Mouse (Mus musculus) forebrain, postnatal 0 days (tissue): ENCODE measurements at regions not wholly inside any gene's neighbourhood (a gene's known extent, or its start where the extent isn't known, plus 50 kb on each side); places are given as distances from the start of the nearest gene placed in this dataset.

Experiments
- ATAC-seq: fragments of 200-750 bp; cut with Nextera tagmentation; 2 replicates; pipeline ENCODE4 v1.8.0; 2017; ENCODE audit warnings: mild to moderate bottlenecking, moderate library complexity
- DNase-seq: peaks from one replicate; pipeline ENCODE4 v3.0.0-alpha.2; 2015
- H3K27ac ChIP-seq: fragments of 300-500 bp; sonication (generic); 2 replicates; pipeline ENCODE4 v1.5.1; 2014; ENCODE audit warnings: low read depth, mild to moderate bottlenecking, antibody characterized with exemption, low read length, moderate library complexity, mixed read lengths
- H3K27me3 ChIP-seq: fragments of 300-500 bp; sonication (generic); 2 replicates; pipeline ENCODE4 v1.6.1; 2014; ENCODE audit warnings: mild to moderate bottlenecking, low read length, mixed read lengths; ENCODE audit not compliant: insufficient read depth
- H3K36me3 ChIP-seq: fragments of 300-500 bp; sonication (generic); 2 replicates; pipeline ENCODE4 v1.6.1; 2014; ENCODE audit warnings: mild to moderate bottlenecking, moderate library complexity; ENCODE audit not compliant: insufficient read depth
- H3K4me1 ChIP-seq: fragments of 300-500 bp; sonication (generic); 2 replicates; pipeline ENCODE4 v1.6.1; 2014; ENCODE audit warnings: antibody characterized with exemption; ENCODE audit not compliant: insufficient read depth
- H3K4me2 ChIP-seq: fragments of 300-500 bp; sonication (generic); 2 replicates; pipeline ENCODE4 v1.6.1; 2014; ENCODE audit warnings: low read depth, mild to moderate bottlenecking, moderate library complexity
- H3K4me3 ChIP-seq: fragments of 300-500 bp; sonication (generic); 2 replicates; pipeline ENCODE4 v1.5.1; 2014; ENCODE audit warnings: low read depth, low read length, mixed read lengths
- H3K9ac ChIP-seq: fragments of 300-500 bp; sonication (generic); 2 replicates; pipeline ENCODE4 v1.6.1; 2014; ENCODE audit warnings: mild to moderate bottlenecking
- H3K9me3 ChIP-seq: fragments of 300-500 bp; sonication (generic); 2 replicates; pipeline ENCODE4 v1.6.1; 2016; ENCODE audit warnings: low read length
- CTCF ChIP-seq: sonication (generic); IDR thresholded peaks from 2 replicates; pipeline ENCODE4 v1.5.1; 2016; ENCODE audit warnings: antibody characterized with exemption, control low read depth, low read depth
- WGBS: fragments of 180-500 bp; shearing (Covaris S2); extraction: QIAGEN DNeasy Blood & Tissue Kit; methylation state at CpG from one replicate; pipeline ENCODE4 v1.1.7; 2014; 5-methylcytosine and 5-hydroxymethylcytosine counted together

DNA sequence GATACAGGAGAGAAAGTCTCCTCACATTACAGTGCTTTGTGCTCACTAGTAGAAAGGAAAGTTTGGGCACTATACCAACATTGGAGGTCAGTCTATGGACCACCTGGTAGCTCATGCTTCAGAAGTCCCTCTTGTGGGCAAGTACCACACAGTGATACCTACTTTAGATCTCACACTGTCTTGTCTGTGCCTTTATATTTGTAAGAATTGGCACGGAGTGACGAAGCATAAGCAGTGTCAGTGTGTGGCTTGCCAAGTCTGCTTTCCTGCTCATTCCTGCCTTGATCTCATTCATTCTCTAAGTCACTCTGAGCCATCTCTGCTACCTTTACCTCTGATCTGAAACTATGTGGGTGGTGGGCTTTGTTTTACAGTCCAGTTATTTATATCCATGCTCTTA lies 565.9 kb upstream of the Camk1g start:
- Histone ChIP-seq H3K36me3 (no peaks in the 10 kb centered on the region), H3K9me3 (no peaks in the 10 kb centered on the region), H3K4me3 (no peak overlapping the region), H3K27ac (no peak overlapping the region), H3K4me1 (no peaks in the 10 kb centered on the region), H3K27me3 (no peaks in the 10 kb centered on the region), H3K9ac (no peak overlapping the region), H3K4me2 (no peak overlapping the region)
- no peak for ATAC-seq
- TF ChIP-seq CTCF: no peak
- DNase-seq: no peak
- 58% methylated on average over 2 of the region's 2 CpGs for WGBS

DNA sequence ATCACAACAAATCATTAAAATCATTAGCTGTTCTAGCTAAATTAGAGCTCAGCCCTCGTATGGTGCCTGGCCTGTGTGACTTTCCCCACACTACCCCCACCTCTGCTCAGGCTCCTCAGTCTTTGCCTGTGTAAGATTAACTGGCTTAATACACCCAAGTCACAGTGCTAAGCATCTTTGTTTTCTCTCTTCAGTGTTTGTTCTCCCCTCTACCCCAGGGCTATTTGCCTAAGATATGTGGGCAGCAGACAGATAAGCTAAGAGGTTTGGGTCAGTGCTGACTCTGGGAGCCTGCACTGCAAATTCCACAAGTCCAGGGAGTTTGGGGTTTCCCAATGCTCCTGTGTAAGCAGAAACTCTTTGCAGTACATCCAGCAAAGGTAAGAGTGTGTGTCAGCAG lies 564.2 kb upstream of the Camk1g start:
- TF ChIP-seq CTCF: no peak
- Histone ChIP-seq H3K9me3 (no peaks in the 10 kb centered on the region), H3K4me2 (no peak overlapping the region), H3K27me3 (no peaks in the 10 kb centered on the region), H3K4me1 (no peaks in the 10 kb centered on the region), H3K27ac (no peak overlapping the region), H3K9ac (no peak overlapping the region), H3K4me3 (no peak overlapping the region), H3K36me3 (no peaks in the 10 kb centered on the region)
- WGBS: 16% methylated on average over 1 of the region's 1 CpGs
- ATAC-seq (no peak), DNase-seq (no peak)

DNA sequence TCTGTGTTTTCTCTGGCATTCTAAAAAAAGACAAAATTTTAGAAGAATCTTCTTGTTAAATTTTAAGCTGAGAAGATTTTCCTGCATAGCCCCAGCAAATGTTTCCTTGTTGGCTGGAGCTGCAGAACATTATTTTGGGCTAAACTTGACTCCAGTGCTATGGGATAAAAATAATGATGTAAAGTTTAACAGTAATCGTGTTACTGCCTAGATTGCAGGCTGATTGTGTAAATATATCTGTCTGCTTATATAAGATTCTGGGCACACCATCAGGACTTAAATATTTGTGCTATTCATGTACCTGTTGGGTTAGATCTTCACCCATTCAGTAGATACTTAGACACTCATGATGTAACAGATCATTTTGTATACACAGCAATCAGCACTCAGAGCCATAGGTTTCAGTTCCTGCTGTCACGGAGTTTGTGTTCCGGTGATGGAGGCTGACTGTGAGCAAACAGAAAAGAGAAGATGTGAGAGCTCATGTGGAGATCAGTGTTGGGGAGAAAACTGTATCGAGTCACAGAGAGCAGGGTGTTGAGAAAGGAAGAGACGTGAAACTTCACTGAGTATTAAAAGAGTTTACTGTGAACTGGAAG lies 561.1 kb upstream of the Camk1g start:
- no peak for TF ChIP-seq CTCF
- DNase-seq: no peak
- ATAC-seq: no peak

DNA sequence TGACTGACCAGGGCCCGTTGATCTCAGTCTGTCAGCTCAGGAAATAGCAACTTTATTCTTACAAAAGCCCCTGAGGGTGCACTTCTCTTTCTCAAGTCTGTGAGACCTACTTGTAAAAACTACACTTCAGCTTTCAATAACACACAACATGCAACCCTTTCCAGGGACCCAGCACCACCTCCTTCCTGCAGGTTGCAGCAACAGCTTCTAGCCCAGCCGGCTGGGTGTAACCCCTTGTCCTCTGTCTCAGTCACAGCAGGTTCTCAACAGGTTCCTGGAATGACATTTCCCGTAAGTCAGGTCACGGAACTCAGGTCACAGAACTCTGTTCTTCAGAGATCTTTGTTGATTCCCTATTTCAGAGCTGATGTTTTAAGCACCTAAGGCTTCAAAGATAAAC lies 558.5 kb upstream of the Camk1g start:
- H3K4me2 ChIP-seq: no peak overlapping the region
- H3K36me3 ChIP-seq: no peaks in the 10 kb centered on the region
- DNase-seq: no peak
- H3K4me3 ChIP-seq: no peak overlapping the region
- ATAC-seq: no peak
- H3K4me1 ChIP-seq: no peaks in the 10 kb centered on the region
- no peaks in the 10 kb centered on the region for H3K27me3 ChIP-seq
- WGBS: 78% methylated on average over 4 of the region's 4 CpGs
- TF ChIP-seq CTCF: no peak
- H3K9ac ChIP-seq: no peak overlapping the region
- H3K27ac ChIP-seq: no peak overlapping the region
- no peaks in the 10 kb centered on the region for H3K9me3 ChIP-seq

More for the DNA sequence above, 561.1 kb upstream of the Camk1g start:
- no peaks in the 10 kb centered on the region for H3K36me3 ChIP-seq
- no peak overlapping the region for H3K27ac ChIP-seq
- WGBS: 71% methylated on average over 5 of the region's 5 CpGs
- no peak overlapping the region for H3K4me3 ChIP-seq
- no peaks in the 10 kb centered on the region for H3K4me1 ChIP-seq
- no peak overlapping the region for H3K9ac ChIP-seq
- H3K9me3 ChIP-seq: no peaks in the 10 kb centered on the region
- H3K27me3 ChIP-seq: no peaks in the 10 kb centered on the region
- no peak overlapping the region for H3K4me2 ChIP-seq

DNA sequence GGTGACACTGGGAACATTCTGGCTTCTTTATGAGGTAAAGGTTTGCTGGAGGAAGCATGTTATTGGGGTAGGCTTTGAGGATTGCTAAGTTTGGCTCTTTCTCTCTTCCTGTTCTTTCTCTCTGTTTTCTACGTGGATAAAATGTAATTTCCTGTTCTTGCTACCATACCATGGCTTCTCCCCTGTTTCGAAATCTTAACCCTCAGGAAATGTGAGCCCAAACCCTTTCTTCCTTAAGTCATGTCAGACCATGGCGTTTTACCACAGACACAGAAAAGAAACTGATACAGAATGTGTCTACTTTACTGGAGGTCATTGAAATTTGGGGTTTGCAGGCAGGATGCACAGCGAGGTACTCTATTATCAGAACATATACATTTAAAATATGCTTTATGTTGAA lies 552.7 kb upstream of the Camk1g start:
- Histone ChIP-seq H3K4me2 (no peak overlapping the region), H3K36me3 (no peaks in the 10 kb centered on the region), H3K4me1 (no peaks in the 10 kb centered on the region), H3K27ac (no peak overlapping the region), H3K9ac (no peak overlapping the region), H3K27me3 (no peaks in the 10 kb centered on the region), H3K9me3 (no peaks in the 10 kb centered on the region), H3K4me3 (no peak overlapping the region)
- no peak for TF ChIP-seq CTCF
- WGBS: 85% methylated on average over 4 of the region's 4 CpGs
- ATAC-seq (no peak), DNase-seq (no peak)

DNA sequence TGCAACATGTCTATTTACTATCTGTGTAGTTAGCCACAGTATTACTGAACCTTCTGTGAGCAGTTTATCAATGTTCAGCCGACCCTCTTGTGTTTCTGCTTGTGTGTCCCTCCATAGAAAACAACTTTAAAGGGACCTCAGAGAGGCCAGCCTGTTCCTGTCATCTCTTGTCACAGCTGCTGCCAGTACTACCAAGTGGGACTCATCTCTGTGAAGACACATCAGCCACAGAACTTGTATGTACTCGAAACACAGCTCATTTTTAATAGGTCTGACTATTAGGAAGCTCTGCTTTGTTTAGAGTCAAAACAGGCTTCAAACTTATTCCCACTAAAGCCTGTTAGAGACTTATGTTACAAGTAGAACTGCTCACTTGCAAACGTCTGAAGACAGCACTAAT lies 549.1 kb upstream of the Camk1g start:
- H3K27me3 ChIP-seq: no peaks in the 10 kb centered on the region
- H3K9ac ChIP-seq: no peak overlapping the region
- H3K9me3 ChIP-seq: no peaks in the 10 kb centered on the region
- H3K4me1 ChIP-seq: no peaks in the 10 kb centered on the region
- no peak for TF ChIP-seq CTCF
- 65% methylated on average over 3 of the region's 3 CpGs for WGBS
- no peak overlapping the region for H3K4me3 ChIP-seq
- no peak for DNase-seq
- no peak overlapping the region for H3K27ac ChIP-seq
- ATAC-seq: no peak
- H3K4me2 ChIP-seq: no peak overlapping the region
- no peaks in the 10 kb centered on the region for H3K36me3 ChIP-seq

DNA sequence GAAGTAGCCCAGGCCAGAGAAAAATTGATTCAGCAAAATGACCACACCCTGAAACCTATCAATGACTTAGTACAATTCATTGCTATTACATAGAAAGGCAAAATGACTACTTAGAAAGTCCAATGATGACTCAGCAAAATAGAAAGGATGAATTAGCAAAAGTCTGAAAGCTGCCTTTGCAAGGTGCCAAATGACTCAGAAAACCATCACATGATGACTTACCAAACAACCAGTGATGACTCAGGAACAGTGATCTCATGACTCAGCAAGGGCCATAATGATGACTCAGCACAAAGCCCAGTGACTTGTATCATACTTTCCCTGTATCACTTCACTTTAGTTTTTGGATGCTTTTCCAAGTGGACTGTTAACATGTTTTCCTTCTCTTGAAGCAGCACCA lies 535.6 kb upstream of the Camk1g start:
- H3K9ac ChIP-seq: no peak overlapping the region
- H3K27ac ChIP-seq: no peak overlapping the region
- H3K4me1 ChIP-seq: no peaks in the 10 kb centered on the region
- ATAC-seq (no peak), DNase-seq (no peak)
- no peak for TF ChIP-seq CTCF
- no peak overlapping the region for H3K4me2 ChIP-seq
- no peaks in the 10 kb centered on the region for H3K27me3 ChIP-seq
- no peaks in the 10 kb centered on the region for H3K9me3 ChIP-seq
- no peak overlapping the region for H3K4me3 ChIP-seq
- H3K36me3 ChIP-seq: no peaks in the 10 kb centered on the region

DNA sequence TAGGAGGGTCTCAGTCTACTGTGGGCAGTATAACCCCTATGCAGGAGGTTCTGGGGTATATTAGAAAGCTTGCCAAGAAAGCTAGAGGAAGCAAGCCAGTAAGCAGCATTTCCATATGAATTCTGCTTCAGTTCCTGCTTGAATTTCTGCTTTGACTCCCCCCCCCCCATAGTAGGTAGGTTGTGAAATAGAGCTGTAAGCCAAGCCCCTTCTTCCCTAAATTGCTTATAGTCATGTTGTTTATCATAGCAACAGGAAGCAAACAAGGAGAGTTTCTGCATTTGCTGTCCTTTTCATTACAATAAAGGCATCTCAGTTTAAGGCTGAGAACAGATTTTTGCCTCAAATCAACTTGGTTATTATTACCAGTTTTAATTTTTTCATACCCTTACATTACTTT lies 524.0 kb upstream of the Camk1g start:
- no peak for DNase-seq

More for the DNA sequence above, 524.0 kb upstream of the Camk1g start:
- no peak for TF ChIP-seq CTCF
- Histone ChIP-seq H3K4me2 (no peak overlapping the region), H3K4me1 (0 out of 2 replicates have a peak, but pooled peaks cover 3% of the 10 kb centered on the region), H3K27ac (no peak overlapping the region), H3K9me3 (no peaks in the 10 kb centered on the region), H3K36me3 (no peaks in the 10 kb centered on the region), H3K9ac (no peak overlapping the region), H3K4me3 (no peak overlapping the region), H3K27me3 (no peaks in the 10 kb centered on the region)
- no peak for ATAC-seq
